Mouse (Mus musculus): ENCODE data around the gene Chrnb1. TPM values are rescaled to one million over a fixed set of nuclear protein-coding genes. Genes with fewer than 3 reads are reported as not detected.

Chrnb1 gene
- 15.6 and 25.0 TPM in 2 replicates for polyA plus RNA-seq (2012; rRNA removed)

- DNase-seq (ENCODE audit: low spot score) = peak; percentile 77
Observed at GRCm38 (mm10) chr11:69795168-69795982, at the start of gene Chrnb1. TSS of gene Chrnb1 (minus strand) at chr11:69795943.

GRCm38 (mm10) chr11:69838714-69839104, 43.0 kb upstream of the Chrnb1 start:
- DNase-seq (ENCODE audit: low spot score) = no peak

- peak; percentile 79 for DNase-seq (ENCODE audit: low spot score)
Observed at GRCm38 (mm10) chr11:69837952-69838713, 42.4 kb upstream of the Chrnb1 start, which contains the start of gene Tmem256. TSS of gene Tmem256 (plus strand) at chr11:69838514.

GRCm38 (mm10) chr11:69837604-69837951, 41.8 kb upstream of the Chrnb1 start, which contains the start of gene Nlgn2:
TSS of gene Nlgn2 (minus strand) at chr11:69837784.
- DNase-seq (ENCODE audit: low spot score) = no peak

GRCm38 (mm10) chr11:69836703-69837576, 41.2 kb upstream of the Chrnb1 start:
- DNase-seq (ENCODE audit: low spot score) = no peak

GRCm38 (mm10) chr11:69835966-69836335, 40.2 kb upstream of the Chrnb1 start:
- DNase-seq (ENCODE audit: low spot score) = no peak

- no peak for DNase-seq (ENCODE audit: low spot score)
Observed at GRCm38 (mm10) chr11:69835326-69835965, 39.7 kb upstream of the Chrnb1 start.

- DNase-seq (ENCODE audit: low spot score) = no peak
Observed at GRCm38 (mm10) chr11:69834001-69834549, 38.3 kb upstream of the Chrnb1 start.

- no peak for DNase-seq (ENCODE audit: low spot score)
Observed at GRCm38 (mm10) chr11:69833554-69833953, 37.8 kb upstream of the Chrnb1 start.

- DNase-seq (ENCODE audit: low spot score) = no peak
Observed at GRCm38 (mm10) chr11:69828832-69829231, 33.1 kb upstream of the Chrnb1 start.

- no peak for DNase-seq (ENCODE audit: low spot score)
Observed at GRCm38 (mm10) chr11:69823456-69823855, 27.7 kb upstream of the Chrnb1 start.

- DNase-seq (ENCODE audit: low spot score) = no peak
Observed at GRCm38 (mm10) chr11:69822080-69822479, 26.3 kb upstream of the Chrnb1 start, which contains the start of gene Spem1. TSS of gene Spem1 (minus strand) at chr11:69822180.

GRCm38 (mm10) chr11:69818871-69819270, 23.1 kb upstream of the Chrnb1 start:
- no peak for DNase-seq (ENCODE audit: low spot score)

- DNase-seq (ENCODE audit: low spot score) = no peak
Observed at GRCm38 (mm10) chr11:69818365-69818764, 22.6 kb upstream of the Chrnb1 start, which contains the start of gene Spem2. TSS of gene Spem2 (minus strand) at chr11:69818465.

- no peak for DNase-seq (ENCODE audit: low spot score)
Observed at GRCm38 (mm10) chr11:69816520-69816919, 20.8 kb upstream of the Chrnb1 start.

GRCm38 (mm10) chr11:69815155-69815554, 19.4 kb upstream of the Chrnb1 start, which contains the start of gene Gm39566:
TSS of gene Gm39566 (minus strand) at chr11:69815298.
- DNase-seq (ENCODE audit: low spot score) = no peak

- no peak for DNase-seq (ENCODE audit: low spot score)
Observed at GRCm38 (mm10) chr11:69810280-69810679, 14.5 kb upstream of the Chrnb1 start.

GRCm38 (mm10) chr11:69807641-69808040, 11.9 kb upstream of the Chrnb1 start:
- DNase-seq (ENCODE audit: low spot score) = no peak

GRCm38 (mm10) chr11:69806378-69806777, 10.6 kb upstream of the Chrnb1 start:
- DNase-seq (ENCODE audit: low spot score) = no peak

- DNase-seq (ENCODE audit: low spot score) = no peak
Observed at GRCm38 (mm10) chr11:69804972-69805909, 9.5 kb upstream of the Chrnb1 start, which contains the start of gene Tmem102. TSS of gene Tmem102 (minus strand) at chr11:69805624.

Data from urinary bladder, adult 2 months (tissue).